Mouse (Mus musculus) spleen, postnatal 4 days (tissue): Measurements from ENCODE around the gene Tomt.

Source experiments
- DNase-seq, 2 experiments: peaks; one replicate each; pipeline ENCODE4 v3.0.0; 2022; ENCODE audit warnings: low spot score in 2 of 2

Tomt gene

GRCm38 (mm10) chr7:101902846-101903245 is 3.3 kb downstream of the Tomt start:
- no peak for DNase-seq

- peak in 1 of 2 experiments; percentile 55 for DNase-seq
These were observed 4.2 kb downstream of the Tomt start for GRCm38 (mm10) chr7:101901969-101902368.

- DNase-seq = no peak
These were observed 5.6 kb downstream of the Tomt start for GRCm38 (mm10) chr7:101900331-101901097.

- DNase-seq = peak; percentile 95
These were observed 9.8 kb downstream of the Tomt start for GRCm38 (mm10) chr7:101896104-101897066.

- no peak for DNase-seq
These were observed 10.5 kb downstream of the Tomt start for GRCm38 (mm10) chr7:101895695-101896094.

- DNase-seq = no peak
These were observed 17.7 kb downstream of the Tomt start for GRCm38 (mm10) chr7:101888460-101888859.

GRCm38 (mm10) chr7:101886274-101886673 is 19.9 kb downstream of the Tomt start:
- DNase-seq = no peak

- no peak for DNase-seq
These were observed 22.0 kb downstream of the Tomt start for GRCm38 (mm10) chr7:101884160-101884559.

- no peak for DNase-seq
These were observed 23.6 kb downstream of the Tomt start for GRCm38 (mm10) chr7:101882413-101883154.

- DNase-seq = no peak
These were observed 25.3 kb downstream of the Tomt start for GRCm38 (mm10) chr7:101880855-101881254.

- no peak for DNase-seq
These were observed 30.2 kb downstream of the Tomt start for GRCm38 (mm10) chr7:101875978-101876377.

GRCm38 (mm10) chr7:101871296-101871695 is 34.9 kb downstream of the Tomt start:
- DNase-seq = no peak

GRCm38 (mm10) chr7:101870629-101871028 is 35.5 kb downstream of the Tomt start, which contains the start of gene Folr1:
Gene Folr1 (minus strand): TSS chr7:101870788.
- no peak for DNase-seq

GRCm38 (mm10) chr7:101869163-101869500 is 37.0 kb downstream of the Tomt start:
- no peak for DNase-seq

- no peak for DNase-seq
These were observed 37.7 kb downstream of the Tomt start for GRCm38 (mm10) chr7:101868241-101869162.

- no peak for DNase-seq
These were observed 38.7 kb downstream of the Tomt start for GRCm38 (mm10) chr7:101867482-101867881.

- DNase-seq = no peak
These were observed 39.5 kb downstream of the Tomt start for GRCm38 (mm10) chr7:101866491-101867265.

- no peak for DNase-seq
These were observed 42.7 kb downstream of the Tomt start, which contains the start of gene Anapc15 for GRCm38 (mm10) chr7:101863415-101863814. Gene Anapc15 (plus strand): TSS chr7:101863715.

- no peak for DNase-seq
These were observed 43.9 kb downstream of the Tomt start for GRCm38 (mm10) chr7:101862291-101862690.

GRCm38 (mm10) chr7:101860978-101861377 is 45.2 kb downstream of the Tomt start:
- no peak for DNase-seq
